Mouse (Mus musculus) lung, adult 18-20 months (tissue): ENCODE results near the gene S100pbp.

Experiments
- DNase-seq, 2 experiments: peaks; one replicate each; pipeline ENCODE4 v3.0.0; 2022; ENCODE audit warnings: mixed read lengths in 2 of 2

S100pbp gene

DNA sequence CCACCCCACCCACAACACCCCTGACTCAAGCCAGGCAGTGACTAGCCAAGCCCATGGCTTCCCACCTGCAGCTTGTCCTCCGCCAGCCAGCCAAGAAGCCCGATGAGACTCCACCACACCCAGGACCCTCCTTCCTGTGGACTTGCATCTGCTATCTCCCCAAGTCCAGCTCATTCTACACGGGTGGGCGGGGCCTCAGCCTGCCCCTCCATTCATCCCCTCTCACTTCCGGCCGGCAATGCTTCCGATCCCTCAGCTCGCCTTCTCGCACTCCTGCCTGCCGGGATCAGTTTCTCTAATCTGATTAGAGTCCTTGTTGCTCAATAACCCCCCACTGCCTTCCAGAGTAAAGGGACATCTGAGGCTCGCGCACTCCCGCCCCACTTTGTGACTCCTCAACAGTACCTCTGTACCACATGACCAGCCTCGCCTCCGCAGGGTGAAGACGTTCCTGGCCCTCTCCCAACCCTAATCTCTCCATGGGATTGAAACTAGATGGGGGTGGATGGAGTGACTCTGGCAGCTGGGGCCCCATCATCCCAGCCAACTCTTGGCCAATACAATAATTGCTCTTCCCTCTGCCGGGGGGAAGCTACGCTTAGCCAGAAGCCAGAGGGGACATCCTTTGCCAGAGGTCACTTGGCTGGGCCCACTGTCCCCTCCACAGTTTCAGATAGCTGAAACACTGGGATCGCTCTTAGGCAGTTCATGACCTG is 63.6 kb downstream of the S100pbp start:
- DNase-seq: peak; percentile 45 to 50

DNA sequence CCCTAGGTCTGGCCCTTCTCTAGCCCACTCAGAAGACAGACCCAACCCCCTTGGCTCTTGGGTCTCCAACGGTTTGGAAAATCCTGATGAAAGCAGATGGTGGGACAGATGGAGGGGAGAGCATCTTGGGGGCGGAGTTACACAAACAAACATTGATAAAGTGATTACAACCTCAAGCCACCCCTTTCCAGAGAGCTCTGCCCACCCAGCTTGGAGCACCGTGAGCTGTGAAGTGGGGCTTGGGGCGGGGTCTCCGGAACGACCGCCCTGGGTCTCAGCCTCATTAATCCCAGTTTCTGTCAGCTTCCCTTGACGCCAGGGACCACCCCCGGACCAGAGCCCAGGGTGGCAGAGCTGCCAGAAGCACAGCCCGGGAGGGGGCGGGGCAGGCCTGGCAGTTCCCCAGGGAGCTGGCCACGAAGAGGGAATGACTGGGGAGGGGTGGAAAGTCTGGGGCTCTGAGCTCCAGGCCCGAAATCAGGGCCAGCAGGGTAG is 64.8 kb downstream of the S100pbp start:
- no peak for DNase-seq

GRCm38 (mm10) chr4:129122719-129123118 is 66.8 kb downstream of the S100pbp start:
- DNase-seq: no peak

DNA sequence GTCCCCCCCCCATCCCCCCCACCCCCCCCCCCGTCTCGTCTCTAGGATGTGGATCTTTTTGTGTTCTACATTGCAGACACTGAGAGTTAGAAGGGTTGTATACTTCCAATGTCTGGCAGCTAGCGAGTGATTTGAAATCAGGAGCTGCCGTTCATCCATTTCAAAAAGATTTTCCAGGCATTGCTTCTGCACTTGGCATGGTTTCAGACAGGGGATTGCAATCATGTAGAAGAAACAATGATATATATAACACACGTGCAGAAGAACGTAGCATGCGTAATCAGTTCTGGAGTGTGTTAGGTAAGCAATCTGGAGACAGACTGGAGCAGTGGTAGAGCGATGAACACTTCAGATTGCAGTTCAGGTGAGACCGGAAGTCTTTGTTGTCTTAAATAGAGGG is 67.4 kb downstream of the S100pbp start:
- no peak for DNase-seq

GRCm38 (mm10) chr4:129121569-129122086 is 67.9 kb downstream of the S100pbp start, which contains the start of gene Hpca:
TSS of gene Hpca (minus strand) at chr4:129122036.
- DNase-seq: no peak

- DNase-seq: peak; percentile 33 to 47
These were observed 68.7 kb downstream of the S100pbp start for GRCm38 (mm10) chr4:129120520-129121445.

DNA sequence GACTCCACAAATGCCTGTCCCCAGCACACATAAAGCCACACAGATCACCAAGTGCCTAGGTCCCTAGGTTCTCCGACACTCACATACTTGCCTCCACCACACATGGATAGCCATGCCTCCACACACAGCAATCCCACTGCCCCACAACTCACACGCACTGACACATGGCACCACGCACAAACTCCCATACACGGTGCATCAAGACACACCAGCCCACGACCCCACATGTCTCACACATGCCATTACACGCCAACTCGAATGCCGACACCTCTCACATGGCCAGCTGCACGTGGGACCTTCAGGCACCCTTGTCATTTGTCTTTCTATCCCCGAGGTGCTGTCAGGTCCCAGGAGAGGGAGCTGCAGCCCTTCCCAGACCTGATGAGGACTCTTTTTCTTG is 69.8 kb downstream of the S100pbp start:
- DNase-seq: no peak

DNA sequence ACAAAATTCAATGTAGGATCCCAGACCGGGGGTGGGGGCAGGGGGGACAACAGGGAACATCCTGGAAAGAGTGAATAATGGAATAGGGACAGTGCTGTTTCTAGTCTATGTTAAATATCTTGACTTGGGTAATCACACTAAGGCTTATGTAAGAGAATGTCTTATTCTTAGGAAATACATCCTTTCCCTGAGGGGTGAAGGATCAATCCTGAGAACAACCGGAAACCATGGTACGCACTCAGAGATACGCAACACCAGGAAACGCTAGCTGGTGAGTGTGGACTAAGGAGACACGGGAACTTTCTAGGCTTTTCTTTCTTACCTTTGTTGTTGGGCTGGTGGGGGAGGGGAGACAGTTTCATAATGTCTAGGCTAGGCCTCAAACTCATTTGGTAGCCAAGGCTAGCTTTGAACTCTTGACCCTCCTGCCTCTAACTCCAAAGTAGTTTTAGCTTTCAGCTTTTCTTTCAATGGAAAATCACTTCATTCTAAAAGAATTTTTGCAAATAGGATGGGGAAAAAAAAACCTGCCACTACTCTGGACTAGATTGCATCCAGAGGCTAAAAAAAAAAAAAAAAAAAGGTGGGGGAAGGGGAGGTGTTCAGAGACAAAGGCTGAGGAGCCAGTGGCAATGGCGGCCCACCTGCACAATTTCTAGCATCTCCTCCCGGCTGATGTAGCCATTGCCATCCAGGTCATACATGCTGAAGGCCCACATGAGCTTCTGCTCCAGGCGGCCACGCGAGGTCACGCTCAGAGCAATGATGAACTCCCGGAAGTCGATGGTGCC is 71.6 kb downstream of the S100pbp start:
- no peak for DNase-seq

DNA sequence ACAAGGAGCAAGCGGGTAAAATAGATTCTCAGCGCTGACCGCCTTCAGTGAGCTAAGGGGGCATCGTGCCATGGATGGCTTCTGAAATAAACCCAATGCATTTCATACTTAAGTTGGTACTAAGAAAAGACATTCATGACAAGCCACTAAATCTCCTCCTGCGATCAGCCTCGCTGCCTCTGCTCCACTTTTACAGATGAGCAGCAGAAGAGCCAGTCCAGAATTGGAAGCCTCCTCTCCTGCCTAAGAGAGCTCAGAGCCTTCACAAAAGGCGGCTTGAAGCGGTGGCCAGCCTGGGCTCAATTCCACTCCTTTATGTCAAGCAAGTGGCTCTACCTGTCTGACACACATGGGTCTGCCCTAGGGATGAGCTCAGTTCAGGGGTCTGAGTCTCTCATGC is 72.8 kb downstream of the S100pbp start:
- DNase-seq: no peak

GRCm38 (mm10) chr4:129113083-129113988 is 76.2 kb downstream of the S100pbp start:
- peak; percentile 27 to 32 for DNase-seq

DNA sequence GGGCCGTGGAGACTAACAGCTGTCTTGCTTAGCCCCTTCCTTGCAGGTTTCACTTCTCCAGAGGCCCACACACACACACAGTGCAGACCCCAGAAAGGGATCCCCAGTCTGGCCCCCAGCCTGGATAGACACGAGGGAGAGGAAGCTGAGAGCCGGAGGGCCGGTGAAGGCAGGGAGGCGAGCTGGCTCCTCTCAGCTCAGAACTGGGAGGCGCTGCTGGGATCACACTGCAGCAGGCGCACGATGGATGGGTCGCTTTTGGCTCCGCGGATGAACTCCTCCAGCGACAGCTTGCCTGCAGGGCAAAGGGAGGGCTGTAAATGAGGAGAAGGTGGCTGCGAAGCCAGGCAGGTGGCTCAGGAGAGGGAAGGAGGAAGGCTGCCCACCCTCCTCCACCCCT is 77.3 kb downstream of the S100pbp start:
- no peak for DNase-seq

- no peak for DNase-seq
These were observed 78.2 kb downstream of the S100pbp start for GRCm38 (mm10) chr4:129111350-129111749.

DNA sequence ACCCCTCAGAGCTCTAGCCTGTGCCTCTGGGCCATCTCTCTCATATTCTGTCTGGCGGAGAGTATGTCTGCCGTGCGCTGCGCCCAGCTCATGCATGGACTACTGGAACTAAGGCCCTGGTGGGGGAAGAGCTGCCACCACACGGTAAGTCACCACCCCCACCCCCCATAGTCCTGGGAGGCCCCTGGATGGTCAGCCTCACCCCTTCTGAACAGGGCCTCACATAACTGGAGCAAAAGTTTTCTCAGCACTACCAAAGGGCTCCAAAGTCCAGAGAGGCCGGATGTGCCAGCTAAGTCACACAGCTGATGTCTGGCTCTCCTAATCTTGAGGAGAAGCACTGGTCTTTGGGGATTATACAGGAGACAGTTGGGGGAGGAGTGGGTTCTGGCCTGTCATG is 78.7 kb downstream of the S100pbp start:
- no peak for DNase-seq

- DNase-seq: no peak
These were observed 80.9 kb downstream of the S100pbp start for GRCm38 (mm10) chr4:129108624-129109023.

DNA sequence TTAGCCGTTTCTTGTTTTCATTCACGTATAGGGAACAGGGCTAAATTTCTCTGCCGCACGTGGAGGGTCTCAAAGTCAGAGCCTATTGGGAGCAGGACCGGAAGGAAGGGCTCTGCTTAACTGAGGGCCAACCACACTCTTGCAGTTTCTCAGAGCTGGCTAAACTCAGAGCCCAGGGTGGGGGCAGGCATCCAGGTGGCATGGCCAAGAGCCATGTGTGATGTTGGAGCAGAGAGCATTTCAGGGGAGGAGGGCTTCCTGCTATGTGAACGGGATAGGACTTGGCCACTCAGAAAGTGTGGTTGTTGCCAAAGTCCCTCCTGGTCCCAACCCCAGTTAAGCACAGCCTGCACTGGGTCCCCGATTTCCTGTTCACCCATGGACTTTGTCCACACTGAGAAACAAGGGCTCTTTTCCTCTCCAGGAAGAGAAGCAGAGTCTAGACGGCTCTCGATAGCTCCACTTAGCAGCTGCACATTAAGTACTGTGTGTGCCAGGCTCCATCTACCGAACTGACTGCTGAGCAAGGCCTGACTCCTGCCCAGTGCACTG is 82.1 kb downstream of the S100pbp start:
- DNase-seq: no peak

GRCm38 (mm10) chr4:129106073-129106472 is 83.5 kb downstream of the S100pbp start:
- no peak for DNase-seq

DNA sequence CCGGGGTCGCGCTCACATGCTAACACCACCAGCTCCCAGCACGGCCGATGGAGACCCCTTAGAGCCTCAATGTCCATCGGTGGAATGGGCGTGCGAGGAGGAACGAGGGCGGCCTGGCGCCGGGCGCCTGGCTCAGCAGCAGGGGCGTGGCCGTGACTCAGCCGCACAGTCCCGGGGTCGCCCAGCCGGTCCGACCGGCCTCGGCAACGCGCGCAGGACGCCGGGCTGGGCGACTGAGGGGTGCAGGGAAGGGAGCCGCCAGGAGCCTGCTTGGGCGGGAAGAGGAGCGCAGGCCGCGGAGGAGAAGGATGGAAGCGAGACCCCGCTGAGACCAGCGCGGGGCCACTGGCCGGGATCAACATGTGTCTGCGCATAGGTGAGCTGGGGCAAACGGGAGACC is 84.2 kb downstream of the S100pbp start, which contains the start of gene Tmem54:
Tmem54 (plus strand) TSS at position 193 of the 400 bp plus-strand sequence.
- peak; percentile 63 to 76 for DNase-seq

GRCm38 (mm10) chr4:129102133-129102829 is 87.2 kb downstream of the S100pbp start:
- no peak for DNase-seq
